Mouse (Mus musculus) frontal cortex, adult 2 months (tissue): Measurements from ENCODE around the gene Tfip11. TPM values are rescaled to one million over a fixed set of nuclear protein-coding genes. Genes with fewer than 3 reads are reported as not detected.

Source experiments
- DNase-seq, 2 experiments: peaks; one replicate each; pipeline ENCODE4 v3.0.0; 2022; ENCODE audit warnings: low spot score in 1 of 2; ENCODE audit errors: extremely low spot score in 1 of 2
- polyA plus RNA-seq: library from polyadenylated mRNA; depleted of rRNA; stranded (reverse); fragments of >200 nt; gene quantifications from 2 replicates; pipeline ENCODE4 v1.2.3, GENCODE M21; 2012

Tfip11 gene
- polyA plus RNA-seq, 1 experiment: 40.0 TPM

- DNase-seq: no peak
These were observed 36.2 kb upstream of the Tfip11 start for GRCm38 (mm10) chr5:112289819-112290535.

DNA sequence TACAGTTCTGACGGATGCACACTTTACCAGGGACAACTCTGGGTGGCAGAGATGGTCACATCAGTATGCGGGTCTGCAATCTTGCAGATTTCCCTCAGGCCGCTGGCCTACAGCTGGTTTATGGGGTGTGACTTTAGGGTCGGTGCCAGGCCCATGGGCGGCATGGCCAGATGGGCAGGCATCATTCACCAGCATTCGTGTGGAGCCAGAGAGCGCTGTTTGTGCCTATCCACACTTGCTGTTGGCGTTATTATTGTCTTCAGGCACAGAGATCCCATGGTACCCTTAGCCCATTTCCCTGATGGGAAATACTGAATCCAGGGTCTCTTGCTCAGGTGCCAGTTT lies 35.6 kb upstream of the Tfip11 start:
- DNase-seq: no peak

DNA sequence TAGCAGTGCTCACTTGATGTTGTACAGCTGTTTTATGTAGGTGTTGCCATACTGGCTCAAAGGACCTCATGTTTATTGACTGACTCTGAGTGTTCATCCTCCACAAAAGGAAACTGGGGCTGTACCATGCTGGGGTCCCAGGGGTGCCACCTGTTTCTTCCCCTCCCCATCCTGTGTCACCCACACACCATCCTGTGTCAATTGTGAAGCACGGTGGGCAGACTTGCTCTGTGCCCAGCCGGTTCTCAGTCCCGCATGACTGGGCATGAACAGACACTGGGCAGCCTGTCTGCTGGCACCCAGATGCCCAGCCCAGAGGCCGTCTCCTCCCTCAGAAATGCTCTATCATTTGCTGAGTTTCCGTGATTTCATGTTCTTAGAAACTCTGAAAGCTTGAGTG lies 34.3 kb upstream of the Tfip11 start:
- DNase-seq: no peak

DNA sequence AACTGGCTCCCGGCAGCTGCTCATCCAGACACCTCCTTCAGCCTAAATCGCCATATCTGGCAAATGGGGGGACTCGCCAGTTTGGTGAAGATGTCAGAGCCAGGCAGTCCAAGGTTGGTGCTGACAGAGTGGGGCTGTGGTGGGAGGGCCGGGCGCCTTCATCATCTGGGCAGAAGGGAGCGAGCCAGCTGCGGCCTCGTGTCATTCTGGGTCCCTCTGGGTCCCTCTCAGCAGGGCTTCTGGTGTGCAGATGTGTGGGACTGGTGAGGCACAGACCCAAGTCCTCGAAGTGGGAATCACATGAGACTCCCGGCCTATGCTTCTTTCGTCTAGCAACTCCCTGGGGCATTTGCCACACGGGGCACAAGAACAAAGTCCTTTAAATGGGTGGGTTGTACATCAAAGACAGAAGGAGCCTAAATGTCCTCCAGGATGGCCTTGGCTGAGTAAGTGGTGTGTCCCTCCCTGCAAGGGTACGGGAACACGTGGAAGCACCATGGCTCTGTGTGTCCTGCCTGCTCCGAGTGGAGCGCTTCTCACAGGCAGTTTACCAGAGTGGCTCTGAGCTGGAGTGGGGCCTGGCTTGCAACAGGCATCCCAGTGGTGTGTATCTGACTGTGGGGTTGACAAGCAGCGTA lies 33.7 kb upstream of the Tfip11 start:
- no peak for DNase-seq

- DNase-seq: no peak
These were observed 32.4 kb upstream of the Tfip11 start for GRCm38 (mm10) chr5:112293800-112294199.

GRCm38 (mm10) chr5:112294696-112295095 lies 31.5 kb upstream of the Tfip11 start:
- DNase-seq: no peak

DNA sequence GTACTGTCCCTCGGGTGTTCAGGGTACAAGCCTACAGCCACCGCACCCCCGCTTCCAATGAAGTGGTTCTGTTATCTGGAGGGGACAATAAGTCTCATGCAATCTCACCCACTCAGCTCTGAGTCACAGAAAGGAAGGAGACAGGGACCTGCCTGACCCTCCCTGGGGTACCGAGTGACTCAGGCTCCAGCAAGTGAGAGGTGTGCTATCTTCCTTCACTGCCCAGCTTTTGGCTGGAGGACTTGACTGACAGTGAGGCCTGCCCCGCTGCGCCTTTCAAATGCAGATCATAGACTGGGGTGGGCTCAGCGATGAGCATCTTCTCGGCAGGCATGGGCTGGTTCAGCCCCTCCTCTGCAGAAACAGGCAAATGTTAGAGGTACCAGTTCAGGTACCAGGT lies 31.0 kb upstream of the Tfip11 start:
- DNase-seq: no peak

- no peak for DNase-seq
These were observed 30.6 kb upstream of the Tfip11 start for GRCm38 (mm10) chr5:112295564-112295963.

- no peak for DNase-seq
These were observed 29.6 kb upstream of the Tfip11 start for GRCm38 (mm10) chr5:112296404-112297181.

DNA sequence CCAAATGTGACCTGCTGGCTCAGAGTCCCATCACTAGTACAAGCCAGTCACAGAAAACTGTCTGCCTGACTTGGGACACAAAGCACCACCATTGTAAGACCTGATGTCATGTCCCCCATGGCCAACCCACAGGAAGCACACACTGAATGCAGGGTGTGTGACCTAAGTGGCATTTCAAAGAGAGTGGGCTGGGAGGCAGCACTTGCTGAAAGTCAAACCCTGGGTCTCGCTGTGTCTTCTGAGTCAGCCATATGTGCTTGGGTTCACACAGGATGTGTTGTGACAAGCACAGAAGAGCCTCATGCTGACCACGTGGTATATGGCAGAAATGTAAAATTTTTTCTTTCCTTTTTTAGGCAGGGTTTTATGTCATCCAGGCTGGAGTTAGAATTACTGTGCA lies 28.9 kb upstream of the Tfip11 start:
- peak in 1 of 2 experiments; percentile 32 for DNase-seq

DNA sequence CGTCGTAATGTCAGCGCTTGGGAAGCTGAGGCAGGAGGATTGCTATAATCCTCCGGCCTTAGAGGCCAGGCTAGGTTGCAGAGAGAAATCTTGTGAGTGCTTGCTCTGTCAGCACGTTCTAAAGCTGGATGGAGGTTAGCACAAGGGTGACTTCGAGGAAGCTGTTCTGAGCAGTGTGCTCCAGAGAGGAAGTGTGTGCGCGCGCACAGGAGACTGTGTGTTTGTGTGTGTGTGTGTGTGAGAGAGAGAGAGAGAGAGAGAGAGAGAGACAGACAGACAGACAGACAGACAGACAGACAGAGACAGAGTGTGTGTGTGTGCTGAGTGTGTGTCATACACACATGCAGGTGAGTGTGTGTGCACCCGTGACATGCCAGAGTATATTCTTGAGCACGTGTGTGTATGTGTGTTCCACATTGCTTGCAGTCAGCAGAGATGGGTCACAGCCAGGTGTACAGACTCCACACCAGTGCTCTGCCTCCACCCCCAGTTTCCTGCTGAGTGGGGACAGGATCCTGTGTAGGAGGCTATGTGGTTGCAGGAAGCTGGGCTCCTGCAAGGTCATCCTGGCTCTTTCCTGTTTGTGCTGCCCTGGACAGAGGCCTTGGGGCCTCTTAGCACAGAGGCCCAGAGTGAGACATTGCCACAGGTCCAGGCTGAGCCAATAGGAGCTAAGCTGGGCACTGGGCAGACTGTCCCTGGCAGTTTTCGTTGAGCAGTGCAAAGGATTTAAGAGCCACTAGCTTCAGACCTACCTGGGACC lies 27.8 kb upstream of the Tfip11 start:
- DNase-seq: no peak

DNA sequence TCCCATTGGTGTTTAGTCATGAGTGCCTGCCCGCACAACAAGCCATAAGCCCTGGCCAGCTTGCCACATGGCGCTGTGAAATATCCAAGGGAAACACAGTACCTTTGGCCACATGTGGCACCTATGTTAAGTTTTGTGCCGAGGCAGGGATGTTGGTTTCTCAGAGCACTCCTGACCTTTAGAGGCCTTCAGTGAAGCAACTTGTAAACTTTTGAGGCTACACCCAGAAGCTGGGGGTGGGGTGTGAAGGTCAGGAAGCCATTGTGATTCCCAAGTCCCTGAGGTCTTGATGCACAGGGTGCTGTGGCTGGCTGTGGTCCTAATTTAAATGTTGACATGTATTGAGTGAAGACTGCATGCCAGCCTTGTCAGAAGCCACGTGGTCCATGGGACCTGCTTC lies 26.8 kb upstream of the Tfip11 start:
- no peak for DNase-seq

DNA sequence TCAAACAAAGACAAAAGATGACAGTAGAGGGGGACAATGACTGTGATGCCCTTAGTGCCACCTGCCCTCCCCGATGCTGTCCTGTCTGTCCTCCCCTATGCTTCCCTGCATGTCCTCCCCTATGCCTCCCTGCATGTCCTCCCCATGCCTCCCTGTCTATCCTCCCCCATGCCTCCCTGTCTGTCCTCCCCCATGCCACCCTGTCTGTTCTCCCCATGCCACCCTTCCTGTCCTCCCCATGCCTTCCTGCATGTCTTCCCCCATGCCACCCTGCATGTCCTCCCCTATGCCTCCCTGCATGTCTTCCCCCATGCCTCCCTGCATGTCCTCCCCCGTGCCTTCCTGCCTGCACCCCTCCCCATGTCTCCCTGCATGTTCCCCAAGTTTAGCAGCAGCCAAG lies 26.0 kb upstream of the Tfip11 start:
- DNase-seq: no peak

DNA sequence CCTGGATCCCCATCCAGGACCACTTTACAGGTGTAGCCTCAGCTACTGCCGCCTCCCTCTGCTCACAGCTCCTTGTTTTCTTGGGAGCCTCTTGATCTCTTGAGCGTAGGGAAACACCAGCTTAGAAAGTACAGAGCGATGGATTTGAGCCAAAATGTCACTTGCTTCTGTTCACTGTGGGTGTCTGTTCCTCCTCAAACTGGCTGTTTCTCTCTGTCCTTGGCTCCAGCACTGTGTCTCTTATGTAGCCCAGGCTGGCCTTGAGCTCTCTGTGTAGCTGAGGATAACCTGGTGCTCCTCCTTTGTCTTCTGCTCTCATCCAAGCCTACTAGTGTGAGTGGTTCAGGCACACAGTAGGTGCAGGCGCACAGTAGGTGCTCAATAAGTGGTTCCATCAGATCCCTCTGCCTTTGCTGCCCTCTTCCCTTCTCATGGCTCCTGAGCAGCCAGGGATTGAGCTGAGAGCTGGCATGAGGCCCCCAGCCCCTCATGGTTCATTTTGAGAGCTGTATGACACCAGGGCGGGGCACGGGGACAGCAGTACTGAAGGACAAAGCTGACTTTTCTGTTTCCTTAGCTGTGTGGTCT lies 25.3 kb upstream of the Tfip11 start:
- peak in 1 of 2 experiments; percentile 50 for DNase-seq

DNA sequence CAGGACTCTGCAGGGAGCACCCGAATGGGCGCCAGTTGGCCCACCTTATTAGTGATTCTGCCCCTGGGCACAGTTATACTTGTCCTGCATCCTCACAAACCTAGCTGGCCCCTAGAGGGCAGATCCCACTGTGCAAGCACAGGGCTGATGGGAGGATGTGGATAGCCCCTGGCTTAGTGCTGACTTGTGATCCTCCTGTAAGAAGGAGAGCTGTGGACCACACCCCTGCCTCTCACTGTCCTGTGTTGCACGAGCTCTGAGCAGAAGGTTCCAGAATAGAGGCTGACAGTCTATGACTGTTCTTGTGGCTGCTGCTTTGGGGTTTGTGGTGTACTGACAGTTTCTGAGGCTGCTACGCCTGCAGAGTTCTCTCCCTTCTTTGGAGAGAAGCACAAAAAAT lies 24.5 kb upstream of the Tfip11 start:
- no peak for DNase-seq

DNA sequence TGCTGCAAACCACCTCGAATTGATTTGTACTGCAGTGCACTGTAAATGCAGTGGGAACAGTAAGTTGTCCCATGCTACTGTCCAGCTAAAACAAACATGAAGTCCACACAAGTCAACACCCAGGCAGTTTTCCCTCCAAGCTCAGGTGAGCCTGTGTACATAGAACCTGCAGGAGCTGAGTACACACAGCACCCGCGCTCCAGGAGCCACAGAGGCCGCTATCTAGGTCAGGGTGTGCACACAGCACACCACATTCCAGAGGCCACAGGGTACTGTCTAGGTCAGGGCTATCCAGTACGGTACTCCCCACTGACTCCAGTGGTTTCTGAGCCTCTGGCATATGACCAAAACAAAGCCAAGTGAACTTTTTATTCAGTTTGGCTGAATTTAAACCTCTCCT lies 23.8 kb upstream of the Tfip11 start:
- no peak for DNase-seq

DNA sequence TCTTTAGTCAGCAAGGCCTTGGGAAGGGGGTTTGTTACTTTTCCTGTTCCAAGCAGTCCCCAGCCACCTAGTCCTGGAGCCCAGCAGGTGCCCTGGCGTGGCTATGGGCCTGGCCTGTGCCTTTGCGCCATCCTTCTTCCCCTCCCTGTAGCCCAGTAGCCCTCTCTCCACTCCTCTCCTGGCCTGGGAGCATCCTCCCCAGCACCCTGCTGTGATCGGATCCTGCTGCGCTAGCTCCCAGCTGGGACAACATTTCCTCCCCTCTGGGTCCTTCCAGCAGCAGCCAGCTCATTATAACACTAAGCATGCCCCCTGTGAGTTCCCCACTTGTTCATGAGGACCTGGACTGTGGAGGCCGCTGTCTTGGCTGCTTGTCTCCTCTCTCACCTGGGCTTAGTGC lies 20.3 kb upstream of the Tfip11 start:
- no peak for DNase-seq

- DNase-seq: no peak
These were observed 12.8 kb upstream of the Tfip11 start for GRCm38 (mm10) chr5:112313222-112313885.

DNA sequence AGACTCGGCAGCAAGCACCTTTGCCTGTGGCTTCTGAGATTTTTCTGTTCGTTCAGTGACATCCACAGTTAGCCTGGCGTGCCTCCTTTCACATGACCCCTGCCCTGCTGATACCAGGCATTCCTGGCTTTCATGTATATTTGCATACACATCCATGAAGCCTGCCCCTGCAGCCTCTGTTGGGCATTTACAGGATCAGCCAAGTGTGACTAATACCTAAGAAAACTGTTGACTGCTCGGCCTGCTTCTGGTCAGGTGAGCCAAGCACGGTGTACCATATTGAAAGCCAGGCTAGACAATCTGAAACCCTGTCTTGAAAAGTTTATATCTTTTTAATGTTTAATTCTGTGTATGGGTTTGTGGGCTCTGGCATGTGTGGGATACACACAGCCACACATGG lies 9.7 kb upstream of the Tfip11 start:
- DNase-seq: no peak

GRCm38 (mm10) chr5:112317328-112317727 lies 8.8 kb upstream of the Tfip11 start:
- DNase-seq: no peak
